Mouse (Mus musculus) NIH3T3 (cell line): Measurements from ENCODE around the gene Hist1h2bc.
"Not testable (repeated sequence)": the region's sequence is repeated elsewhere in the genome, so short reads cannot be mapped to it uniquely, and the experiment has no call there.

Source experiments
- DNase-seq: peaks from one replicate; pipeline ENCODE4 v3.0.0-alpha.2; 2012; ENCODE audit warnings: low read depth

Gene Hist1h2bc

GRCm38 (mm10) chr13:23699767-23700166 lies 15.8 kb downstream of the Hist1h2bc start:
- DNase-seq: no peak

GRCm38 (mm10) chr13:23700786-23701520 lies 17.0 kb downstream of the Hist1h2bc start:
- peak; percentile 85 for DNase-seq

GRCm38 (mm10) chr13:23702220-23702619 lies 18.2 kb downstream of the Hist1h2bc start:
- no peak for DNase-seq

GRCm38 (mm10) chr13:23702801-23703200 lies 18.8 kb downstream of the Hist1h2bc start:
- not testable (repeated sequence) for DNase-seq

- no peak for DNase-seq
Measured at GRCm38 (mm10) chr13:23705751-23706356, 21.9 kb downstream of the Hist1h2bc start.

- no peak for DNase-seq
Measured at GRCm38 (mm10) chr13:23706771-23707170, 22.8 kb downstream of the Hist1h2bc start.

- no peak for DNase-seq
Measured at GRCm38 (mm10) chr13:23708041-23708440, 24.0 kb downstream of the Hist1h2bc start.

- DNase-seq: no peak
Measured at GRCm38 (mm10) chr13:23708654-23709053, 24.7 kb downstream of the Hist1h2bc start.

- DNase-seq: peak; percentile 22
Measured at GRCm38 (mm10) chr13:23709714-23710373, 25.8 kb downstream of the Hist1h2bc start.

GRCm38 (mm10) chr13:23710374-23711089 lies 26.5 kb downstream of the Hist1h2bc start, which contains the start of gene Hfe:
Gene Hfe, minus strand, starts transcription at chr13:23710854.
- DNase-seq: peak; percentile 46

GRCm38 (mm10) chr13:23716261-23717042 lies 32.5 kb downstream of the Hist1h2bc start:
- no peak for DNase-seq

GRCm38 (mm10) chr13:23717176-23717575 lies 33.2 kb downstream of the Hist1h2bc start:
- DNase-seq: no peak

GRCm38 (mm10) chr13:23717593-23718245 lies 33.7 kb downstream of the Hist1h2bc start:
- not testable (repeated sequence) for DNase-seq

GRCm38 (mm10) chr13:23724239-23724638 lies 40.2 kb downstream of the Hist1h2bc start:
- DNase-seq: no peak

- DNase-seq: no peak
Measured at GRCm38 (mm10) chr13:23725213-23725612, 41.2 kb downstream of the Hist1h2bc start.

GRCm38 (mm10) chr13:23728472-23729191 lies 44.6 kb downstream of the Hist1h2bc start:
- DNase-seq: no peak

- DNase-seq: no peak
Measured at GRCm38 (mm10) chr13:23729192-23729525, 45.2 kb downstream of the Hist1h2bc start.

- no peak for DNase-seq
Measured at GRCm38 (mm10) chr13:23729706-23730105, 45.7 kb downstream of the Hist1h2bc start.

- no peak for DNase-seq
Measured at GRCm38 (mm10) chr13:23730479-23730878, 46.5 kb downstream of the Hist1h2bc start.

- peak; percentile 63 for DNase-seq
Measured at GRCm38 (mm10) chr13:23732156-23732804, 48.3 kb downstream of the Hist1h2bc start.
